Mouse (Mus musculus) spleen, adult 2 months (tissue): Measurements from ENCODE around the gene Mybpc3.

Experiments
- CTCF ChIP-seq: fragments of 200-500 bp; IDR thresholded peaks from 2 replicates; pipeline ENCODE4 v1.5.1; 2011; ENCODE audit warnings: mild to moderate bottlenecking, inconsistent platforms; ENCODE audit not compliant: insufficient read depth, insufficient read length, insufficient replicate concordance; ENCODE audit errors: extremely low read depth
- POLR2A ChIP-seq: fragments of 200-500 bp; IDR thresholded peaks from 2 replicates; pipeline ENCODE4 v1.6.1; 2011; ENCODE audit warnings: low read depth, low read length, inconsistent platforms

DNA sequence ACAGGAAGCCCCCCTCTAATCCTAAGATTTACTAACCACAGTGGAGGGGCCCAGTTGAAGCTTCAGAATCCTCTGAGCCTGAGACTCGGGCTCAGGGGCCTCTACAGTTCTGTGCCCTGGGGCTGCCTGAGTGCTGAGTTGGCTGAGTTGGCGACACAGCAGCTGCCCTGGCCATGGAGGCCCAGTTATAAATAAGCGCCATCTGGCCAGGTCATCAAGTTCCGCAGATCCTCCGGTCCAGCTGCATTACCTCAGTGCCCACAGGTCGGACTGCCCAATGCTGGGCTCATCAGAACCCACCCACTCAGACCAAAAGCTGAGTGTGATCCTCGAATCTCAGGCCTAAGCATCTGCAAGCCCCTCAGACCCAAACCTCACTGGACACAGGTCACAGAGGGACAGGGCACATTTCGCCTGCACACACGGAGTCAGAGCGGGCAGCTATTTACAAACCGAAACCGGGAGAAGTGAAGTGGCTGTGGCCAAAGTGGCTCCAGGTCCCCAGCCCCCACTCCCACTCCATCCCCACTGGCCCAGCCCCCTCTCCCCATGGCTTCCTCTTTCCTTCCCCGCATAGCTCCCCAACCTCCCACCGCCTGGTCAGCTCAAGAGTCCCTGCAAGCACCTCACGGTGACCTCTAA, 33.6 kb upstream of the Mybpc3 start:
- TF ChIP-seq CTCF (no peak), POLR2A (no peak)
